Mouse (Mus musculus): ENCODE results near the gene Grhl1. TPM values are rescaled to one million over a fixed set of nuclear protein-coding genes. Genes with fewer than 3 reads are reported as not detected.
A peak's percentile ranks its signal among the peaks of the same experiment; 100 is the strongest.

The Grhl1 gene
- polyA plus RNA-seq, 1 experiment from 2014 or later: 4.5 TPM

DNA sequence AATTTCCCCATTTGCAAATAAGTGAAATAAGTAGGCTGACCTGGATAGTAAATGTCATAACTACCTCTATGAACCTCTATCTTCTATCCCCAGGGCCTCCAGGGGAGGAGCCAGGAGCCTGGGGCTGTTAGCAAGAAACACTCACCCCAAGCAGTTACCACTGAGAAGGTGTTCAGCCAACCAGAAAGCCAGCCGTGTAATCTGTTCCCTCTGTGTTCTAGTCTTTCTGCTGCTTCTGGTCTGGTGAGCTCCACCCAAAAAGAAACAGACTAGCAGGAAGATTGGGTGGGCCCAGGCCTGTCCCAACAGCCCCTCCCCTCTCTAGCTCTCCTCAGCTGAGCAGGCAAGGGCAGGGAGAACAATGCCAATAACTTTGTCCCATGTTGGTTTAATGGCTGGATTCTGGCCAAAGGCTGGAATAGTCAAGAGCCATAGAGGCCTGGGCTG lies 72.1 kb downstream of the Grhl1 start:
- Histone ChIP-seq H3K36me3 (no peaks in the 10 kb centered on the region), H3K4me1 (replicated peaks) (0 out of 2 replicates have a peak, but pooled peaks cover 17% of the 10 kb centered on the region), H3K4me2 (no peak overlapping the region), H3K4me3 (no peak overlapping the region), H3K9ac (no peak overlapping the region), H3K27me3 (replicated peaks) (no peaks in the 10 kb centered on the region), H3K9me3 (replicated peaks) (no peaks in the 10 kb centered on the region), H3K27ac (ENCODE audit: poor library complexity, severe bottlenecking) (no peak overlapping the region)
- WGBS: 37% methylated on average over 1 of the region's 1 CpGs
- peak; percentile 81; the same call in 1 of the 2 replicates for ATAC-seq (ENCODE audit: insufficient number of reproducible peaks, low FRiP score)

DNA sequence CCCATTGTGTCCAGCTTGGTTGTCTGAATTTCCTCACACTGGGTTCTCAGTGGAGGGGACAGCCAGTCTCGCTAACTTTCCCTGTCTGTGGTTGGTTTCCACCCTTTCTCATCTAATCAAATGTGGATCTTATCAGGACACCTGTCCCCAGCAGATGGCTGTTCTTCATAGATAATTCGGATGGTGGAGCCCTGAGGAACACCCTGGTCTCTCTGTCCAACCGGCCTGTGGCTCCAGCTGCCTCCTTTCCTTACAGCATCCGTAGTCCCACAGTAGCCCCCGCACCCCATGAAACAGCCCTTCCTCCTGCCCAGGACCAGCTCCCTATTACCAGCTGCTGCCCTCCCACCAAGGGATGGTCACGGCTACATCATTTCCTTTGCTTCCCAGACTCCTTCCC lies 73.8 kb downstream of the Grhl1 start:
- no peaks in the 10 kb centered on the region for H3K36me3 ChIP-seq
- no peaks in the 10 kb centered on the region for H3K9me3 ChIP-seq (replicated peaks)
- peaks cover 28% of the 10 kb centered on the region for H3K4me1 ChIP-seq (replicated peaks)
- WGBS: 51% methylated on average over 6 of the region's 6 CpGs
- no peak overlapping the region for H3K9ac ChIP-seq
- no peak overlapping the region for H3K27ac ChIP-seq (ENCODE audit: poor library complexity, severe bottlenecking)
- no peak overlapping the region for H3K4me3 ChIP-seq
- H3K27me3 ChIP-seq (replicated peaks): no peaks in the 10 kb centered on the region
- ATAC-seq (ENCODE audit: insufficient number of reproducible peaks, low FRiP score): no peak
- no peak overlapping the region for H3K4me2 ChIP-seq

DNA sequence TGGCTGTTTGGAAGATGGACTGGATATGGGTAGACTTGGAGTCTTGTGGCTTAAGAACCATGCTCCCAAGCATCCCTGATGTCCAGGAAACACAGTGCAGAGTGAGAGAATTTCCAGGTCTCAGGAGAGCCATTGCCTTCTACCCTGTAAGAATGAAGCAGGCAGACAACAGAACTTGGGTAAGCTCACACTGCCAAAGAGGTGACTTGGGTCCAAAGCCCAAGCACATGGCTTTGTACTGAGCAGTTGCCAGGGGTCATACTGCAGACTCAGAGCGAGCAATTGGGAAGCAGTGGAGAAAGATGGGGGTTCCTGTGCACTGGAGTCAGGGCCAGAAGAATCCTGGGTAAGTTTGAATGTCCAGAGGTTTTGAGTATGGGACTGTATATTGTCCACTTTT lies 76.0 kb downstream of the Grhl1 start:
- no peaks in the 10 kb centered on the region for H3K9me3 ChIP-seq (replicated peaks)
- H3K4me2 ChIP-seq: no peak overlapping the region
- H3K4me3 ChIP-seq: no peak overlapping the region
- H3K36me3 ChIP-seq: no peaks in the 10 kb centered on the region
- whole genome bisulfite sequencing: 83% methylated on average over 1 of the region's 1 CpGs
- peaks cover 31% of the 10 kb centered on the region for H3K4me1 ChIP-seq (replicated peaks)
- no peak overlapping the region for H3K9ac ChIP-seq
- no peak for ATAC-seq (ENCODE audit: insufficient number of reproducible peaks, low FRiP score)
- H3K27me3 ChIP-seq (replicated peaks): no peaks in the 10 kb centered on the region
- H3K27ac ChIP-seq (ENCODE audit: poor library complexity, severe bottlenecking): no peak overlapping the region

DNA sequence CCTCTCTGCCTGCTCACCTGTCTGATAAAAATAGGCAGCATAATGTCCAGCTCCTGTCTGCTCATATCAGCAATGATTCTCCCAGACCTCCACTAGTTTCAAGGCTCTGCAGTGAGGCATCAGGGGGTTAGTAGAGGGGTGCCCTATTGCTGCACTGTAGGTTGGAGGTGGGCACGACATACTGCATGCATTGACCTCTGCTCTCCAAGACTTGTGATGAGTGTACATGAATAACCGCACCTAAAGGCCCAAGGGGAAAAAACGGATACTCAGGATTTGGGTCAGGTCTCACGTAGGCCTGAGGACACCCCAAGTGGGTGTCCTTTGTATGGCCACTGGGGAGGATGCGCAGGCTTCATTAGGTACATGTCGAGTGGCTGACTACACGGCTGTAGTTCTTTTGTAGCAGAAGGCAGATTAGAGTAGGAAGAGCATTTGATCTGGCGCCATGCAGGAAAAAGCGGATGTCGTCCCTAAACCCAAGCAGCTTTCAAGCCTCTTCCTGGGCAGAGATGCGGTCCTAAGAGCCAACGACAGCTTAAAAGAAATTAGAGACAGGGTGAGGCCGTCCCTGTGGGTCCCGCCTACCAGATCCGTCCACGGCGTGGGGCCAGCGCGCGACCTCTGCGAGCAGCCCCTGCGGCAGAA lies 78.5 kb downstream of the Grhl1 start:
- H3K36me3 ChIP-seq: peaks cover 20% of the 10 kb centered on the region
- peak overlapping the region; percentile 80 for H3K4me3 ChIP-seq
- ATAC-seq (ENCODE audit: insufficient number of reproducible peaks, low FRiP score): 0 out of 2 replicates have a peak, but pooled peaks have one; percentile 0
- no peaks in the 10 kb centered on the region for H3K27me3 ChIP-seq (replicated peaks)
- peak overlapping the region; percentile 66 for H3K4me2 ChIP-seq
- H3K27ac ChIP-seq (ENCODE audit: poor library complexity, severe bottlenecking): peak overlapping the region; percentile 85
- no peaks in the 10 kb centered on the region for H3K9me3 ChIP-seq (replicated peaks)
- H3K4me1 ChIP-seq (replicated peaks): peaks cover 35% of the 10 kb centered on the region
- peak overlapping the region; percentile 58 for H3K9ac ChIP-seq
- WGBS: 4% methylated on average over 22 of the region's 22 CpGs

DNA sequence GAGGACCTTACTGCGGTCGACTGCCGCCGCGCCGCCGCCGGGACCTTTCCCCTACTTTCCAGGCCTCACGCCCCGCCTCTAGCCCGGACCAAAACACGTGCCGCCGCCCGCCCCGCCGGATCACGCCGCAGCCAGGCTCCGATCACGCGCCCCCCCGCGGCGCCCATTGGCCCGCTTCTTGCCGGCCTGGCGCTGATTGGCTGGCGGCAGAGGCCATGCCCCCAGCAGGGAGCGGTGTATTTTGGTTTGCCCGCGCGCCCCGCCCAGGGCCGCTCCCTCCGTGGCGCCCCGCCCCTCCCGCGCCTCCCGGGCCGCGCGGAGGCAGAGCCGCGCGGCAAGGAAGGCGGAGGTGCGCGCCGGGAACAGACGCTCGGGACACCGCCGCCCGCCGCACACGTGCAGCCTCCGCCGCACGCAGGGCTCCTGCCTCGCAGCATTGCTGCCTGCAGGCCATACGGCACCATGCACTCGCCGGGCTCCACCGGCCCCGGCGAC lies 79.0 kb downstream of the Grhl1 start, which contains the start of gene Klf11:
Gene Klf11, plus strand, starts transcription at position 212 of the 495 bp plus-strand sequence.
- no peaks in the 10 kb centered on the region for H3K27me3 ChIP-seq (replicated peaks)
- ATAC-seq (ENCODE audit: insufficient number of reproducible peaks, low FRiP score): peak; percentile 95
- peak within 1 kb of the TSS; percentile 80 for H3K4me2 ChIP-seq
- H3K9ac ChIP-seq: peak within 1 kb of the TSS; percentile 93
- peak within 1 kb of the TSS; percentile 96 for H3K27ac ChIP-seq (ENCODE audit: poor library complexity, severe bottlenecking)
- H3K4me3 ChIP-seq: peak within 1 kb of the TSS; percentile 80
- peaks cover 35% of the 10 kb centered on the region for H3K4me1 ChIP-seq (replicated peaks)
- H3K9me3 ChIP-seq (replicated peaks): no peaks in the 10 kb centered on the region
- under 1% methylated on average over 64 of the region's 68 CpGs for WGBS
- peaks cover 26% of the 10 kb centered on the region for H3K36me3 ChIP-seq

DNA sequence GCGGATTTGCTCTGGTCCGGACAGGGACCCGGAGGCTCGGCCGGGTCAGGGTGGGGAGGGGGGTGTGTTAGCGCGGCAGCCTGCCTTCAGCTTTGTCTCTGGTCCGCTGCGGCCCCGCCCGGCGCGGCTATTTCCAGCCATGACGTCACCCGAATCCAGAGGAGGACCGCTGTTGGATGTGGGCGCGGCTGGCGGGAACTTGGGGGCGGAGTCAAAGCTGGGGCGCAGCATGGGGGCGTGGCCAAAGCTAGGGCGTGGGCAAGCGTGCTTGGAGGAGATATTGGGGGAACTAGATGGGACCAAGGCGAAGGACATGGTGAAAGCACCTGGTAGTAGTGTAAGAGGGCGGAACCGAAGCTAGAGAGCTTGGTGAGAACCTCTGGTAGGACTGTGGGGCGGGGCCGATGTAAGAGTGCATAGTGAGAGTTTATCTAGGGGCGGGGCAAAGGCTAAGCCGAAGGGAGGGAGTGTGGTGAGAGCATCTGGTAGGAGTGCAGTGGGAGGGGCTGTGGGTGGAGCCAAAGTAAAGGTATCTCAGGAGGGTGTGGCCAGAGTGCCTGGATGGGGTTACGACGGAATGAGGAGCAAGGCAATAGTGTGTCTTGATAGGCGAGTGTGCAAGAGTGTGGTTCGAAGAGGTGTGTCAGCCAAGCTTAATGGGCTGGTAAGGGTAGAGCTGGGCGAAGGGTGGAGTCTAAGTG lies 79.7 kb downstream of the Grhl1 start:
- Histone ChIP-seq H3K27ac (ENCODE audit: poor library complexity, severe bottlenecking) (peak overlapping the region; percentile 96), H3K4me3 (peak overlapping the region; percentile 80), H3K27me3 (replicated peaks) (no peaks in the 10 kb centered on the region), H3K4me2 (peak overlapping the region; percentile 80), H3K9me3 (replicated peaks) (no peaks in the 10 kb centered on the region), H3K4me1 (replicated peaks) (peaks cover 40% of the 10 kb centered on the region), H3K36me3 (peaks cover 33% of the 10 kb centered on the region), H3K9ac (peak overlapping the region; percentile 93)
- ATAC-seq (ENCODE audit: insufficient number of reproducible peaks, low FRiP score): peak; percentile 87
- 1% methylated on average over 36 of the region's 36 CpGs for WGBS

DNA sequence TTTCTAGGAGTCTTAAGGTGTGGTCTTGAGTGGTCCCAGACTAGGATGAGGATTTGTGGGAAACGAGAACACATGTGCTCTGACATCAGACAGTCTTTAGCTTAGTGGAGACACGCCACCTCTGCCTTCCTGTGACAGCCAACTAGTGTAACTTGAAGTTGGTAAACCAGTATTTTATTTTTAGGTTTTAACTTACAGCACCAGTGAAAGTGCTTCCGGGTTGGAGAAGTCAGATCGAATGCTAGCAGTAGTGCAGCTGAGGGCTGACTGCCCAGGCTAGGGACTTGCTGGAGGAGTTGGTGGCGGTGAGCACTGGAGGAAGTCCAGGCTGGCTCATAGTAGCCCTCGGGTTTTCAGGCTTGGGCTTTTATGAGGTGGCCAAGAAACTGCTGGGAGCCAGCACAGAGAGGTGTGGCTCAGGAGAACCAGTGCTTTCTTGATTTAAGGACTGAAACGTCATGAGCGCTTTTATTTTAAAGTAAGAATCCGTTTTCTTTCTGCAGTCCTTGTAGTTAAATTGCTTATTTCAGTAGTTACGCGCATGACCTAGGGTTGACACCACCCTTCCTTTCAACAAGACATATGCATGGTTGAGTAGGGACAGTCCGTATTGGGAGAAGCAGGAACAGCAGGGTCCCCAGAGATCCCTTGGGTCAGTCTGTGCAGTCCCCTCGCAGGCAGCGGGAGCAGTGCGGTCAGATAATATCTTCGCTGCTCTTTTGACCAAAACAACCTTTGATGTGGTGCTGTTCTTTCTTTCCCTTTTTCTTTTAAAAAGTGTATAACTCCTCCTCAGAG lies 82.2 kb downstream of the Grhl1 start:
- peaks cover 58% of the 10 kb centered on the region for H3K4me1 ChIP-seq (replicated peaks)
- no peak overlapping the region for H3K9ac ChIP-seq
- 85% methylated on average over 16 of the region's 16 CpGs for WGBS
- H3K4me3 ChIP-seq: no peak overlapping the region
- no peak for ATAC-seq (ENCODE audit: insufficient number of reproducible peaks, low FRiP score)
- H3K4me2 ChIP-seq: no peak overlapping the region
- no peak overlapping the region for H3K27ac ChIP-seq (ENCODE audit: poor library complexity, severe bottlenecking)
- no peaks in the 10 kb centered on the region for H3K9me3 ChIP-seq (replicated peaks)
- no peaks in the 10 kb centered on the region for H3K27me3 ChIP-seq (replicated peaks)
- H3K36me3 ChIP-seq: peaks cover 54% of the 10 kb centered on the region

DNA sequence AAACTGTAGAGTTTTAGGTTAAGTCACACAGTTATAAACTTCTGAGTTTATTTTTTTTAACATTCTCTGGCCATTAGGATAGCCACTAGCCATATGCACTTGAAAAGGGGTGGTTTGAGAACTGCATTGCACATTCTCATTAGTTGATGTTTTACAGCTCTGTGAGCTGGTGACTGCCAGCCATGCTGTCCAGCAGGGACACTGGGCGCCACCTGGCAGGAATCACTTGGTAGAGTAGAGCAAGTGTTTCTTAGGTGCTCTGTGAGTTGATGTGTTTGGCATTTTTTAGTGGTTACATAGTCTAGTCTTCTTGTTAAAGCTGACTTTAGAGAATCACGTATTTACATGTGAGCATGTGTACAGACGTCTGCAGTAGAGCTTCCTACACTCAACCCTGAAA lies 84.4 kb downstream of the Grhl1 start:
- Histone ChIP-seq H3K27ac (ENCODE audit: poor library complexity, severe bottlenecking) (no peak overlapping the region), H3K9me3 (replicated peaks) (no peaks in the 10 kb centered on the region), H3K9ac (0 out of 2 replicates have a peak overlapping the region, but pooled peaks have one; percentile 11), H3K4me2 (no peak overlapping the region), H3K4me1 (replicated peaks) (peaks cover 47% of the 10 kb centered on the region), H3K36me3 (peaks cover 70% of the 10 kb centered on the region), H3K4me3 (no peak overlapping the region), H3K27me3 (replicated peaks) (no peaks in the 10 kb centered on the region)
- 83% methylated on average over 3 of the region's 3 CpGs for WGBS
- no peak for ATAC-seq (ENCODE audit: insufficient number of reproducible peaks, low FRiP score)

DNA sequence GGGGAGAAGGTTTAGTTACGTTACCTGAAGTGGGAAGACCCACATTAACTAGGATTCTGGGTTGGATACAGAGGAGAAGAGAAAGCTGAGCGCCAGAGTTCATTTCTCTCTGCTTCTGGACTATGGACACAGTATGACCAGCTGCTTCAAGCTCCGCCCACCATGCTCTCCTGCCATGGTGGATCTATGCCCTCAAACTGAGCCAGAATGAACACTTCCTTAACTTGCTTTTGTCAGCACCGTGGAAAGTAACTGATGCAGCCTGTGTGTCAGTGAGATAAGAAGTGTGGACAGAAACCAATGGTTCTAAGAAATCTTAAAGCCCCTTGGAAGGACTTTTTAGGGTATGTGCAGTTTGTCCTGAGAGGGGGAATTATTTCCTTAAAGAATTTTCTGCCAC lies 86.9 kb downstream of the Grhl1 start:
- Histone ChIP-seq H3K27me3 (replicated peaks) (no peaks in the 10 kb centered on the region), H3K4me2 (no peak overlapping the region), H3K4me1 (replicated peaks) (peaks cover 29% of the 10 kb centered on the region), H3K9ac (no peak overlapping the region), H3K4me3 (no peak overlapping the region), H3K27ac (ENCODE audit: poor library complexity, severe bottlenecking) (no peak overlapping the region), H3K9me3 (replicated peaks) (no peaks in the 10 kb centered on the region), H3K36me3 (peaks cover 83% of the 10 kb centered on the region)
- ATAC-seq (ENCODE audit: insufficient number of reproducible peaks, low FRiP score): no peak
- 76% methylated on average over 4 of the region's 4 CpGs for WGBS

DNA sequence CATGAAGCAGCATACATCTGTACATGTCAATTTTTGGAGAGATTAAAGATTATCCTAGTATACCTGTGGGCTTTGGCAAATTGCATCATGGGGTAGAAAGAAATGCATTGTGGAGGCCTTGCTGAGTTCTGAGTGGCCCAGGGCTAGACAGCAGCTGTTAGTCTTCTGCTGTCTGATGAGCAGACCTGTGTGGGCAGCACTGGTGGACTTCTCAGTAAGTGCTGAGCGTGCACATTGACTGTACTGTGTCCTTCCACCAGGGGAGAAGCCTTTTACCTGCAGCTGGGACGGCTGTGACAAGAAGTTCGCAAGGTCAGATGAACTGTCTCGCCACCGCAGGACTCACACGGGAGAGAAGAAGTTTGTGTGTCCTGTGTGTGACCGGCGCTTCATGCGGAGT lies 87.8 kb downstream of the Grhl1 start:
- Histone ChIP-seq H3K9me3 (replicated peaks) (no peaks in the 10 kb centered on the region), H3K27me3 (replicated peaks) (no peaks in the 10 kb centered on the region), H3K9ac (no peak overlapping the region), H3K27ac (ENCODE audit: poor library complexity, severe bottlenecking) (no peak overlapping the region), H3K36me3 (peaks cover 73% of the 10 kb centered on the region), H3K4me2 (no peak overlapping the region), H3K4me3 (no peak overlapping the region), H3K4me1 (replicated peaks) (peaks cover 26% of the 10 kb centered on the region)
- no peak for ATAC-seq (ENCODE audit: insufficient number of reproducible peaks, low FRiP score)
- 91% methylated on average over 9 of the region's 9 CpGs for WGBS

DNA sequence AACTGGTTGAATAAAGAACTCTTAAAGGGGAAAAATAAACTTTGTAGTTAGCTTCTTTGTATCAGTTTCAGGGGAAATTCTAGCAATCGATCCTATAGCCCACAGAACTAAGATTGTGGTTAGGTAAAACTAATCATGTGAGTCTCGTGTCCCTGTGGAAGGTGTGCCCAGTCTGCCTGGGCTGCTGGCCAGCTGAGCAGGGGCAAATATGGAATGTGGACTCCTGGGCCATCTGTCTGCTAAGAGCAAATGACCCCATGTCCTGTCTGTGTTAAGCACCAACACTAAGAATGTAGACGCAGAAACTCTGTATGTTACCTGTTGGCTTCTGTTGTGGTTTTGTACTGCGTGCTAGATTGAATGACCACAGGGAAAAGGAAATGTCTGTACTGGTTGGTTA lies 89.0 kb downstream of the Grhl1 start:
- H3K36me3 ChIP-seq: peaks cover 62% of the 10 kb centered on the region
- ATAC-seq (ENCODE audit: insufficient number of reproducible peaks, low FRiP score): no peak
- 83% methylated on average over 4 of the region's 4 CpGs for WGBS

More for the DNA sequence above, 89.0 kb downstream of the Grhl1 start:
- peaks cover 25% of the 10 kb centered on the region for H3K4me1 ChIP-seq (replicated peaks)
- no peaks in the 10 kb centered on the region for H3K9me3 ChIP-seq (replicated peaks)
- no peak overlapping the region for H3K4me3 ChIP-seq
- H3K27me3 ChIP-seq (replicated peaks): no peaks in the 10 kb centered on the region
- no peak overlapping the region for H3K4me2 ChIP-seq
- H3K27ac ChIP-seq (ENCODE audit: poor library complexity, severe bottlenecking): no peak overlapping the region
- no peak overlapping the region for H3K9ac ChIP-seq

Measured in heart, embryonic 12.5 days (tissue).